Mouse (Mus musculus): ENCODE results near the gene Tmem132d.

Gene Tmem132d

DNA sequence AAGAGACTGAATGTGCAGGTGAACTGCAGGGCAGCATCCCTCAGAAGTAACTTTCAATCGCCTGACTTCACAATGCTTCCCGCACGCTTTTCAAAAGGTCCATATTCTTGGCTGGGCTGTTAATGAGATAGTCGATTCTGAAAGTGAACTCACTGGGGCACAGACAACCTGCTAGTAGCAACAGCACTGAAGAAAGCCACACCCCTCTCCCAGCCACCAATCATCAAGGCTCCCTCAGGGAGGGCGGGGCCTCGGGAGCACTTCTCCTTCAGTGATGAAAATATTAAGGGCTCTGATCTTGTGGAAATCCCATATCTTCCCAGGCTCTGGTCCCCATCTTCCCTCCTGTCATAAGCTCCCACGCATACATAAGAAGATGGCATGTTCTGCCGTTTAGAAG lies 27.8 kb downstream of the Tmem132d start:
- DNase-seq: no peak

GRCm38 (mm10) chr5:128404223-128404622 lies 28.7 kb downstream of the Tmem132d start:
- no peak for DNase-seq

- DNase-seq: peak in 1 of 2 experiments; percentile 25
Observed at GRCm38 (mm10) chr5:128392372-128392771, 40.5 kb downstream of the Tmem132d start.

DNA sequence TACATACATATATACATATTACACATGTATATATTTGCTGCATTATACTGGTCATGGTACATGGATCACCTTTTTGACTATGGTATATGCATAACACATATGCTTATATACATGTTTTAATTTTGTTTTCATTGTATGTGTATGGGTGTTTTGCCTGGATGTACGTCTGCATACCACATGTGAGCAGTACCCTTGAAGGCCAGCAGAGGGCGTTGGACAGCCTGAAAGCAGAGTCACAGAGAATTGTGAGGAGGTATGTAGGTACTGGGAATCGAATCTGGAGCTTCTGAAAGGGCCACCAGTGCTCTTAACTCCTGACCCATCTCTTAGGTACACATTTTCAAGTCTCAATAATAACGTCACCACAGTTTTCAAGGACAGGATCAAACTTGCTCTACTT lies 43.2 kb downstream of the Tmem132d start:
- DNase-seq: peak in 1 of 2 experiments; percentile 18

DNA sequence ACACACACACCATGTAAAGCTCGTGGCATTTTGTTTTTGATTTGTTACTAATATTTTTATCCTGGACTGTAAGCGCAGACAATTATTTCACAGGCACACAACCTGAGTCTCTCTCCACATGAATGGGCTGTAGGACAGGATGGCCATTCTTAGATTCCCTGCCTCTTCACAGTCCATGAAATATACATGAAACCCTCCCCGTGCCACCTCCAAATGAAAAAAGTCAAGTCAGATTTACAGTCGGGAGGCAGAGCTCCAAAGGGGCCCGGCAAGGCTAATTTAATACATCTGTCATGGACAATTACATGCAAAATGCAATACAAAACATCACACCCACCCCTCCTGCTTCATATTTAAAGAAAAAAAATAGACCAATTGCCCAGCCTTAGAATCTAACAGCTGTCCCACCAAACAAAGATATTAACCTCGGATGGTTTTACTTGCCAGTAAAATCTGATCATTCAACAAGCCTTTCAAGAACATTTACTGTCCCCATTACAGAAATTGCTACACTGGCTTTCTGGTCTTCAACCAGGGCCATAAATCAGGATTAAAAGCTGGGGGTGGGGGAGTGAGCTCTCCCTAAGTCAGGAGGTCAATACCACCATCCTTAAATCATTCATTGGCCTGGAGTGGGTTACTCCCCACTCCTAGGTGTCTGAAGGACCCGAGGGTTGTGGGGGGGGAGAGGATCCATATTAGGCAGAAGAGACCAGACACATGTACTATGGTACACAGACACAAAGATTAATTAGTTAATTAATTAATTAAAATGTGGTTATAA lies 44.3 kb downstream of the Tmem132d start:
- DNase-seq: no peak

DNA sequence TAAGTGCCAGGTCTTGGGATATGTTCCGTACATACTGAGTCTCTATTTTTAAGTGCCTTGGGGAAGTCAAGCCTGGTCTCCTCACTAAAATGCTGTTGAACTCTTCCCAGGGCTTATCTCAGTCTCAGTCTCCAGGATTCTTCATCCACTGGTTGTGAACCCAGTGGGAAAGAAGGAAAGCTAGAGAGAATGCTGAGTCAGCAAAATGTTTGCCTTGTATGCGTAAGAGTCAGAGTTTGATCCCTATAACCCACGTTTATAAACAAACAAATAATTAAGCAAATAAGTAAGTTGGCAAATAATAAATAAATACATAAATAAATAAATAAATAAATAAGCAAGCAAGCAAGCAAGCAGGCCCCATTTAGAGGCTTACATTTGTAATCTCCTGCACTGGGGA lies 63.1 kb downstream of the Tmem132d start:
- no peak for DNase-seq

DNA sequence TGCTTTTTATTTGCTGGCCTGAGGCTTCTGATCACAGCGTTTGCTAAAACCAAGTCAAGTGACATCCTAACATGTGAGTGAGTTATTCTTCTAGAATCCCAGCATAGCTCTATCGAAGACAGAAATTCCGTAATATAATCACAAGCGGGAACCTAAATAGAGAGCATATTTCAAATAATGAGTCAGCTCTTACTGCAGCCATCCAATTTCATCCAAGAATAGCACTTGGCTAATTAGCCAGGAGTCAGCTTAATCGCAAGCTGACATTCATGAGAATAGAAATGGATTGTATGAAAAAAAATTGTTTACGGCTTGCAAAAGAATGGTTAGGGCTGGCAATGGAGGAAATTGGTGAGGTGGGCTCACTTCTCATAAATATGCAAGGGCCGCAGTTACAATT lies 63.8 kb downstream of the Tmem132d start:
- no peak for DNase-seq

DNA sequence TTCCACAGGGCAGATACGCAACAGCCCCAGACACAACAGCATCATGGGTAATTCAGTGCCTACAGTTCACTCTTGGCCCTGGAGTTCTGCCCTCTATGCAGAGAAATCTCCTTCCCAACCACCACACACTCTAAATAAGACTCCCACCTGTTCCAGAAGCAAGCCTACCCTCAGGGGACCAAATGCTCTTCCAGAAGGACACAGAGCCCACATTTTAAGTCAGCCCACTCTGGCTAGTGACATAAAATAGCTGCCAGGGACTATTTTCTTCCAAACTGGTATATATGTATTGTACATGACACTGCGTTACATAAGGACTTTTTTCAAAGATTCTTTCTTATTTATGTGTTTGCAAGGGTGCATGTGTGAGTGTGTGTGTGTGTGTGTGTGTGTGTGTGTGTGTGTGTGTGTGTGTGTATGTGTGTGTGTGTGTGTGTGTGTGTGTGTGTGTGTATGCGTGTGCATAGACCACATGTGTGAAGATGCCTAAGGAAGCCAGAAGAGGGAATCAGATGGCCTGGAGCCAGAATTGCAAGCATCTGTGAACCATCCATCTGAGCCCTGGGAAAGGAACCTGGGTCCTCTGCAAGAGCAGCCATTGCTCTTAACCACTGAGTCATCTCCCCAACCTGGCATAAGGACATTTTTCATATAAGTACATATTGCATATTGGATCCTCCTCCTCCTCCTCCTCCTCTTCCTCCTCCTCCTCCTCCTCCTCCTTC lies 67.5 kb downstream of the Tmem132d start:
- DNase-seq: no peak

DNA sequence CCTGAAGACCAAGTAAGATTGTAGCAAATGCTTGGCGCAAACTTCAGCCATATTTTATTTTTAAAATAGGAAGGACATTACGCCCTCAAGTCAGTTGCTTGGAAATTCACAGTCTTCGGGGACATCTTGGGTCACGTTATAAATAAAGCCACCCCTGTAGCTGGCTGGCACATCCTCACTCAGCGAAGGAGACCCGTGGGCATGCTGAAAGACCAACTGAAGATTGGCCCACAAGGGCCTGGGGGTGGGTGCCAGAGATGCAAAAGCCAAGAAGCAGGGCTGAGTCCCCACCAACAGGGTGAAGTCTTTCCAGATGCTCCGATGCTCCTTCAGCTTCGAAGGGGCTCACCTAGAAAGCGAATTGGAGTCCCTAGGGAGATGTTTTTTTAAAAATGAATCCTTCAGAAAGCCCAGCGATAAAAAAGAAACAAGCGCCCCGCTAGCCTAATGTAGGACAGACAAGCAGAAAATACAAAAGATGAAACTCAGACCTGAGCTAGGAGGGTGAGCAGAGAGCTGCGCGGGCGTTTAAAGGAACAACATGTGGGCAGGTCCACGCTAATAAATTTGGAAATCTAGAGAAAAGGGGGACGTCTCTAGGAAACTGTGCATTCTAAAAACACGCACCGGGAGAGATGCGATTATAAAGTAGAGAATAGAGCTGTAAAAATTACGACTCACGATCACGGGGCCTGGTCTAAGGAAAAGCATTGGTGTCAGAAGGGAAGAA lies 71.8 kb downstream of the Tmem132d start:
- DNase-seq: no peak

GRCm38 (mm10) chr5:128348835-128349234 lies 84.0 kb downstream of the Tmem132d start:
- DNase-seq: no peak

DNA sequence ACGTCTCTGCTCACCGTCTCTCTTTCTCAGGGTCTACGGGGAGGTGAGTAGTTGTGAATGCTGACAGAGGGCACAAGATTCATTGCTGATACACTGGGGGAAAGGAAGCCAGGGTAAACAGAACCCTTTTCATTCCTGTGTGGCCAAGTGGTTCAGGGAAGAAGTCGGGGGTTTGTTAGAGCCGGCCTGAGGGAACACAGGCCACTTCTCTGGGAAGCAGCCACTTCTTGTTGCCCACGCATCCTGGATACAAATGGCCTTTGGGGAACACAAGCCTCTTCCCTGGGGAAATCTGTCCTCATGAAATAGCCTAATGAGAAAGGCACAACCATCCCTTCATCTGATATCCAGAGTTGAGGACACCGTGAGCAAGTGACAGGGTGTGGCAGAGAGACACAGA lies 96.0 kb downstream of the Tmem132d start:
- no peak for DNase-seq

GRCm38 (mm10) chr5:128332766-128333165 lies 100.1 kb downstream of the Tmem132d start:
- no peak for DNase-seq

- DNase-seq: no peak
Observed at GRCm38 (mm10) chr5:128330351-128330750, 102.5 kb downstream of the Tmem132d start.

DNA sequence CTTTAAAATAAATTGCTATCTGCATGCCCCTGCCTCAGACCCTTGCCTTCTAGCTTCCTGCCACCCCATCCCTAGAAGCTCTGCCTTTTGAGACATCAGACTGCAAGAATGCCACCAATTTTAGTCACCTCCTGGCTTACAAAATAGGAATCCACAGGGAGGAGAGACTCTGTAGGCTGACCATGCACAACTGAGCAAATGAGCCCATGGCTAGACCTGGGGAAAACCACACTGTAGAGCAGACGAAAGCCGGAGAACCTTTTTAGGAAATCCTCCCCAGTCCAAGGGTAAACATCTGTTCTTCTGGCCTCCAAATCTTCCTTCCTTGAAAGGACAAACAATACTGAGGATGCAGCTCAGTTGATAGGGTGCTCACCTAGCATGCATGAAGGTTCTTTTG lies 130.5 kb downstream of the Tmem132d start:
- DNase-seq: no peak

DNA sequence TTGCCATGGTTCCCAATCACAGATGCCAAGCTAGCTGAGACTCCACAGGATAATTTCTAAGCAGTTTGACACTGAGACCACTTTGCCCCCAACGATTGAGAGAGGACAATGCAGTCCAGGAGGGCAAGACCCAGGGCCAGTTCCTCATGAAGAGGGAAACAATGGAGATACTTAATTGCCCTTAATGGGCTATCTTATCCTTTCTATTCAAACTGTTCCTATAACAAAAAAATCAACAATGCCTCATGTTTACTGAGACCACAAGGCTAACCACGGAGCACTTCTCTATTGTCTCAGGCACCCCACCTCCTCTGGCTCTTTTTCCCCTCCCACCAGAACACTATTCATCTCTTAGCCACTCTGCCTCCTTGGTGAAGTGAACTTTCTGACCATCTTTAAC lies 141.7 kb downstream of the Tmem132d start:
- no peak for DNase-seq

GRCm38 (mm10) chr5:128273255-128273654 lies 159.6 kb downstream of the Tmem132d start:
- no peak for DNase-seq

DNA sequence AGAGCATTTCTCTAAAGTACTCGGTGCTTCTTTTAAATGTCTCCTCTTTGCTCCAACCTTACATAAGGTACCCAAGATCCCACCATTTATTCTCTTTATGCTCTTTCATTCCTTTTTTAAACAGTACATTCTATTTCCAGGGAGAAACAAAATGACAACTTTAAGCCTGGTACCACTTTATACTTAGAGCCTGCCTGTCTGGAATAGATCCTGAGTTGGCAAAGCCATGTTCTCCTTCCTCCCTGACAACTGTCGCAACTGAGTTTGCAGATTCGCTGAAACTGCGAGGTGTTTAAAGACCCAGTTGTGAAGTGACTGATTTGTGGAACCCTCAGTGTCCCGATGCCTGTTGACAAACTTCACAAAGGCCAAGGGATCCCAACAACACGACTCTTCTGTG lies 165.5 kb downstream of the Tmem132d start:
- DNase-seq: no peak

- DNase-seq: no peak
Observed at GRCm38 (mm10) chr5:128244219-128244618, 188.7 kb downstream of the Tmem132d start.

- DNase-seq: no peak
Observed at GRCm38 (mm10) chr5:128236638-128237335, 196.1 kb downstream of the Tmem132d start.

- DNase-seq: no peak
Observed at GRCm38 (mm10) chr5:128235611-128236010, 197.3 kb downstream of the Tmem132d start.

DNA sequence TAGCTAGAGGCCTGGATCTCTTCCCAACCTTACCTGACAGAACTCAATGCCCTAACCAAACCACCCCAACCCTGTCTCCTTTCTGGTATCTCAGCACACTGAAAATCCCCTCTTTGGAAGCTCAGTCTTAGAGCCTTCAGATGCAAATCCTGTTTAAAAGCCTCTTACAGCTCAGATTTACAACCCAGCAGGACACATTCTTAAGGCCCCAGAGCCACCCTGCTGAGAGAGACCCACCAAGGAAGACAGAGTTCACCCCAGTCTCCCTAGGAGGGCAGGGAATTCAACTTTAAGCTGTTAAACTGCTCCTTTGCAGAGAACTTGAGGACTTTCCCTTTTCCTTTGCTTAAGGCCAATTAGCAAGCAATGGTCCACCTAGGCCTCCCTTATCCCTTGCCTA lies 199.8 kb downstream of the Tmem132d start:
- no peak for DNase-seq

DNA sequence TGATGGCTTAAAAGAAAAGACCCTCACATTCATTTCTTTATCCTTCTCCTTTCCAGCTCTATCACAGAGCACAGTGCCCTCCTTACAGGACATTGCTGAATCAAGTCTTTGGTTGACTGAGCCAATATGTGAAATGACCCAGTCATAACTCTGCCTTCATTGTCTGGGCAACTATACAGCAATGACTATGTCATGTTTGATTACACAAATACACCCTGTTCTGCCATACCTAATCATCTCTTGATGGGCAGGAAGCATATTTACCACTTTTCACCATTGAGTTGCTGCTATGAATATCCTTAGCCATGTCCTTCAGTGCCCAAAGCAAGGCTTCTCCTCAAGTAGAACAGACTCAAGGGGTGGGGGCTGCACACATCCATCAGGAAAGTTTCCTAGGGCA lies 214.6 kb downstream of the Tmem132d start:
- no peak for DNase-seq

- no peak for DNase-seq
Observed at GRCm38 (mm10) chr5:128211125-128211524, 221.8 kb downstream of the Tmem132d start.
